Mouse (Mus musculus): Measurements from ENCODE around the gene Olfr824.
"Not testable (repeated sequence)": the region's sequence is repeated elsewhere in the genome, so short reads cannot be mapped to it uniquely, and the experiment has no call there.

The Olfr824 gene

GRCm38 (mm10) chr10:130129900-130130299 is at the start of gene Olfr824:
Gene Olfr824 (minus strand): TSS chr10:130130000.
- not testable (repeated sequence) for DNase-seq

DNA sequence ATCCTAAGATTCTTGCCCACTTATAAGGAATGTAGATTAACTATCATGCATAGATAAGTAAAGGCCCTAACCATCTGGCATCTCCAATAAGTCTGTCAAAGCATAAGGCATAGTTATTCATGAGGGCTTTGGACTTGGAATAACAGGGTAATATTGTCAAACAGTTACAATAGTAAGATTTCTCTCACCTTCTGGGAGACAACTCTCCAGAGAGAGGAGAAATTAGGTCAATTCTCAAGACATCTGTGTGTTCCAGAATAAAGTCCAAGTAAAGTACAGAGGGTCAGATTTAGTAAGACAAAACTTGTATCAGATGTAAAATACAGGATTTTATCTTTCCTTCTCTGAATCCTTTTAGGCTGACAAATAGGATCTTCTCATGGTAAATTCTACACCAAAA is 36.9 kb upstream of the Olfr824 start, which contains the start of gene Olfr825:
Gene Olfr825 (minus strand): TSS at position 101 of the 400 bp plus-strand sequence.
- DNase-seq, result no peak

- DNase-seq, result no peak
Observed at GRCm38 (mm10) chr10:130165196-130165595, 35.4 kb upstream of the Olfr824 start.

DNA sequence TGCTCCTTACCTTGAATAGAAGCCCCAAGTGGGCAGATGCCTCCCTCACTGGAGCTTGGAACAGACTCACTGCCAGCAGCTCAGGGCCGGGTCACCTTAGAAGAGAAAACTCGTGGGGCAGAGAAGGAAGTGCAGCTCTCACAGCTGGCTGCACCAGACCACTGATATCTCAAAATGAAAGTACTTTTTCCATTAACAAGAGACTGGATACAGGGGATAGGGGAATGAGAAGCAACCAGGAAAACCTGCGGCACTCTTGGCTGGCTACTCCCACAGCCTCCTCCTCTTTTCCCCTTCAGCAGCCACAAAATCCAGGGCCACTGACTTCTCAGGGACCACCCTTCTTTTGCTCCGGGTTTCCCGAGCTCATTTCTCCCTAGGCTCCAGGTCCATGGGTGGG is 14.3 kb upstream of the Olfr824 start:
- no peak for DNase-seq

DNA sequence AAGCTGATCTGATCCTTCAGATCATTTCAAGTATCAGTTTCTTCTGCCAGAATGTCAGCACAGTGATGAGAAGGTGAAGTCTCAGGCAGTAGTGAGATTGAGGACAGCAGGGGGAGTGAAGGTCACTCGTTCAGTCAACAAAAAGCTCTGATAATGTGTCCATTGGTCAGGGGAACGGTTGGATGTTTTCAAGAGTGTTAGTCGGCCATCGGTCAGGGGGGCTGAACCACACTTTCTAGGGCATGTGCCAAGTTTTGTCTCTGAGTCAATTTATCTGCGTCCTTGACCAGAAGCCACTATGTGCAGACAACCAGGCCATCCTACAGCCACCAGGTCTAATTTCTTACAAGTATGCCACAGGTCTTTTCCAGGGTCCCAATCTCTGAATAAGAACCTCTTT is 12.7 kb upstream of the Olfr824 start:
- DNase-seq, result not testable (repeated sequence)

- no peak for DNase-seq
Observed at GRCm38 (mm10) chr10:130134811-130135210, 5.0 kb upstream of the Olfr824 start.

DNA sequence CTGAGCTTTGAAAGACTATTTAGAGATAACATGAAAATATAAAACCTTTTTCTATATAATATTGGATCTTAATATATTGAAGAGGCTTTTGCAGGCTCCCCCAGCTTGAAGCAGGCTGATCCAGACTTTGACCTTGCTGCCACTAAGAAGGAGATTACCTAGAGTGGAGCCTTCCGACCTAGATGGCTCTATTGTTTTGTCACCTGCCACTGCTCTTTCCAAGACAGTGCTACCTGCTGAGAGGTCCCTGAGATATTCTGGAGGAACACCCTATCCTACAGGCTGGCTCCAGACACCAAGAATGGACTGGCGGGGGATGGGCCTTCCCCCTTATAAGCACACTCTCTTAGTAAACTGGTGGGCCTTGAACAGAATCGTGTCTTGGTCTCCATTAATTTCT is 13.8 kb downstream of the Olfr824 start:
- not testable (repeated sequence) for DNase-seq

DNA sequence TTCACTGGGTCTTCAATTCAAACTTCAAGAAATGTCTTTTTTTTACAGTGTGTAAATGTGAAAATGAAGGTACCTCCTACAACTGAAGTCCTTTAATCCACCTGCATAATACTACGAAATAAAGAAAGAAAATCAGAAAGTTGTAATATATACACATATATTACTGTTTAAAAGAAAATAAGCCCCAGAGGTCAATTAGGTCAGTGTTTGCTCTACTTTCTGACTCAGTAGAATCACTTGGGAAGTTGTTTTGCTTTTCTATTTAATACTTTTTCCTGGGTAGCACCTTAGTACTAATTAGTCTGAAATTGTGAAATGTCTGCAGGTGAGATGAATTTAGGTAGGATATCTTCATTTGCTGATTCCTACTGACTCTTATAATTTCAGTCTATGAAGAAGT is 14.5 kb downstream of the Olfr824 start, which contains the start of gene Olfr823:
Gene Olfr823 (minus strand): TSS at position 101 of the 400 bp plus-strand sequence.
- DNase-seq, result not testable (repeated sequence)

DNA sequence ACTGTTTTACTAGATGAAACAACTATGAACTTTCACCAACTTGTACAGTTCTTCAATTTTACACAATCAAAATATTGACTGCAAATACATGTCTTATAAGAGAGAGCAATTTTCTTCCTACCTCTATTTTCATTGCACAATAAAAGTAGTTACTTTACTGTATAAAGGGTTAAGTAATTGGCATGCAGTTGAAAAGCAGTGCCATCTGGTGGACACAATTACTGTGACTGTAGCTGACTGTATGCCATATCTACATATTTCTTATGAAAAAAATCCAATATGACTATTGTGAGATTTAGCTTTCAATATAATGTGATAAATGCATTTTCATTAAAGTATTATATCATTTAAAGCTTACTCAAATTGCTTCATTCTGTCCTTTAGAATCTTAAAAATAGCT is 33.7 kb downstream of the Olfr824 start:
- no peak for DNase-seq

DNA sequence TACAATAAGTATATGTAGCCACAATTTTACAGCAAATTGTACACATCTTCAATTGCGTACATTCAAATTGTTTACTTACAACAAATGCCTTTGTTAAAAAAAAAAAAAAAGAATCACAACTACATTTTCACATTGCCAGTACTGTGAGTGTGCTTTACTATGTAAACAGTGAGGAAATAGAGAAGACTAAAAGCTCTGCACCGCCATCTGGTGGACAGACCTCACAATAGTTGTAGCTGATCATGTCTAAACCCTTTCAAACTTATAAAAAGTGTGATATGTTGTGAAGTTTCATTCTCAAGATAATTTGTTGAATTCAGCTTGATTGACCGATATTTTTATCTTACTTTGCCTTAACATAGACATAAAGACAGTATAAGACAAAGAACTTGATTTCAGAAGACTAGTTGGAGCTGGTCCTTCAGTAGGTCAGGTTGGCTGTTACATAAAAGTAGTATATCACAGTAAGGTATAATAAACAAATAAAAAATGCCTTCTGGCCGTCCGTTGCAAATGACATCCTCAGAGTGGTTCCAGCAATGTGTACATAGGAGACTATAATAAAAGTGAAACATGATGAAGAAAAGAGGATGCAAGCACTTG is 36.9 kb downstream of the Olfr824 start:
- no peak for DNase-seq
